Mouse (Mus musculus) ES-E14 (cell line): Measurements from ENCODE around the gene Nccrp1. TPM values are rescaled to one million over a fixed set of nuclear protein-coding genes. Genes with fewer than 3 reads are reported as not detected.
A peak's percentile ranks its signal among the peaks of the same experiment; 100 is the strongest.

Source experiments
- DNase-seq: peaks from one replicate; pipeline ENCODE4 v3.0.0-alpha.2; 2013; ENCODE audit warnings: low read depth, low spot score
- H3K27ac ChIP-seq: 2 replicates; pipeline ENCODE4 v1.5.1; 2012; ENCODE audit warnings: low read depth, mild to moderate bottlenecking, low read length, moderate library complexity, mixed read lengths; ENCODE audit not compliant: poor library complexity, insufficient read depth, severe bottlenecking
- H3K36me3 ChIP-seq: 2 replicates; pipeline ENCODE4 v1.6.1; 2012; ENCODE audit warnings: mild to moderate bottlenecking, low read length, moderate library complexity, mixed read lengths; ENCODE audit not compliant: control insufficient read depth, poor library complexity, insufficient read depth, severe bottlenecking
- H3K4me1 ChIP-seq, 2 experiments: fragments of 150-350 bp in 1 of 2; sonication (generic) in 1 of 2; 2 replicates each; pipeline ENCODE4 v1.6.1; 2012; ENCODE audit warnings: low read length in 2 of 2, mild to moderate bottlenecking in 1 of 2, mixed read lengths in 1 of 2; ENCODE audit not compliant: control insufficient read depth in 2 of 2, insufficient read depth in 2 of 2, poor library complexity in 1 of 2
- H3K4me3 ChIP-seq, 2 experiments: fragments of 150-350 bp in 1 of 2; sonication (generic) in 1 of 2; 2 replicates each; pipeline ENCODE4 v1.5.1; 2012; ENCODE audit warnings: low read length in 2 of 2, low read depth in 1 of 2, mild to moderate bottlenecking in 1 of 2, mixed read lengths in 1 of 2; ENCODE audit not compliant: insufficient read depth in 1 of 2, poor library complexity in 1 of 2, severe bottlenecking in 1 of 2
- H3K9ac ChIP-seq: 2 replicates; pipeline ENCODE4 v1.6.1; 2012; ENCODE audit warnings: low read depth, mild to moderate bottlenecking, low read length, mixed read lengths; ENCODE audit not compliant: poor library complexity, insufficient read depth, severe bottlenecking
- H3K9me3 ChIP-seq: fragments of 150-350 bp; sonication (generic); 2 replicates; pipeline ENCODE4 v1.6.1; 2012; ENCODE audit warnings: low read depth, mild to moderate bottlenecking, low read length; ENCODE audit not compliant: control insufficient read depth, insufficient read depth
- CHD2 ChIP-seq: IDR thresholded peaks from 2 replicates; pipeline ENCODE4 v1.6.1; 2014; ENCODE audit warnings: mild to moderate bottlenecking, low read depth, low read length, inconsistent platforms
- HCFC1 ChIP-seq: IDR thresholded peaks from 2 replicates; pipeline ENCODE4 v1.6.1; 2012; ENCODE audit warnings: low read length, inconsistent platforms, borderline replicate concordance; ENCODE audit not compliant: insufficient read depth
- MAFK ChIP-seq: IDR thresholded peaks from 2 replicates; pipeline ENCODE4 v1.6.1; 2014; ENCODE audit warnings: mild to moderate bottlenecking, low read depth, low read length, inconsistent platforms; ENCODE audit not compliant: insufficient read depth
- ZC3H11A ChIP-seq: IDR thresholded peaks from 2 replicates; pipeline ENCODE4 v1.6.1; 2012; ENCODE audit warnings: low read depth, mild to moderate bottlenecking, inconsistent platforms, low read length, borderline replicate concordance
- ZNF384 ChIP-seq: IDR thresholded peaks from 2 replicates; pipeline ENCODE4 v1.6.1; 2012; ENCODE audit warnings: low read depth, low read length, inconsistent platforms
- in situ Hi-C, 2 experiments: fragments of 600-800 bp; cut with MboI; formaldehyde crosslinking; loops; one replicate each; pipeline ENCODE4 v1.15.1; 2025; ENCODE audit warnings: low sequenced_read_pairs in 2 of 2, inconsistent platforms in 1 of 2; ENCODE audit not compliant: unreplicated experiment in 2 of 2
- total RNA-seq: library from RNA; depleted of rRNA; stranded (reverse); fragments of 300-350 nt; gene quantifications from 2 replicates; pipeline ENCODE4 v1.2.3, GENCODE M21; 2012

Nccrp1 gene
- total RNA-seq, 1 experiment = 0.18 TPM

- in situ Hi-C loops = no loop called here
Measured at GRCm38 (mm10) chr7:28577826-28578542, 30.9 kb upstream of the Nccrp1 start.

DNA sequence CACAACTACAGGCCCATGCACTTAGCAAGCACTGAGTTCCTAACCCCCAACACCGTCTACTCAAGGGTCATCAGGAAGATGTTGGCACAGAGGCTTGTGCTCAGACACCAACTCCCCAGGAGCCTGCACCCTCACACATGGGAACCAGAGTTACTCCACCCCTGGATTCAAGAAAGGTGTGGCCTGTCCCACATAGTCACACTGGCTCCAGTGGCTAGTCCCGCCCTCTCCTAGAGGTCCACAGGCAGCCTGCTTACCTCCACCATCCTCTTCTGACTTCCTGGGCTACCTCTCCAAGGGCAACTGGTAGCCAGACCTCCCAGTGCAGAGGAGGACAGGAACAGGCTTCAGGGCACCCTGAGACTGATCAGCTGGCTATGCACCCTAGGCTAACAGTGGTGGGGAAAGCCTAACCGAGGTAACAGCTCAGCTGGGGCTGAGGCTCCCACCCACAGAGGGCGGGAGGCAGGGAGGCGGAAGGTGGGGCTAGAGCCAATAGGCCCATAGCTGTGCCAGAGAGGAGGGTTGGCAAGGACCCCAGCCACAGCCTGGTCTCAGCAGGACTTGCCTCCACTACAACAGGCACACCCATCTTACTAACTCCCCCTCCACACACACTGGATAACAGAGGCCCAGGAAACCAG is 29.3 kb upstream of the Nccrp1 start:
- Histone ChIP-seq H3K4me1 (peaks cover 29 to 68% of the 10 kb centered on the region in 2 experiments; a peak in 3 of 4 replicates), H3K27ac (no peak overlapping the region), H3K36me3 (peaks cover 7% of the 10 kb centered on the region; the same call in 1 of the 2 replicates), H3K9ac (no peak overlapping the region), H3K4me3 (no peak overlapping the region), H3K9me3 (no peaks in the 10 kb centered on the region)
- in situ Hi-C loops = no loop called here
- DNase-seq = no peak
- TF ChIP-seq ZC3H11A (no peak), ZNF384 (no peak), CHD2 (no peak), HCFC1 (no peak), MAFK (no peak)

More at GRCm38 (mm10) chr7:28577826-28578542, 30.9 kb upstream of the Nccrp1 start:
- TF ChIP-seq HCFC1 = no peak
- no peak for TF ChIP-seq MAFK
- TF ChIP-seq CHD2 = no peak
- TF ChIP-seq ZC3H11A = no peak
- TF ChIP-seq ZNF384 = no peak
- H3K4me1 ChIP-seq = peaks cover 18 to 62% of the 10 kb centered on the region in 2 experiments; a peak in 3 of 4 replicates
- DNase-seq = no peak
- H3K9ac ChIP-seq = no peak overlapping the region
- peak overlapping the region; percentile 2 to 11; a peak in 2 of 4 replicates for H3K4me3 ChIP-seq
- H3K9me3 ChIP-seq = no peaks in the 10 kb centered on the region
- H3K36me3 ChIP-seq = peaks cover 7% of the 10 kb centered on the region; the same call in 1 of the 2 replicates
- peak overlapping the region; percentile 72; the same call in 1 of the 2 replicates for H3K27ac ChIP-seq

GRCm38 (mm10) chr7:28575597-28575996 is 28.5 kb upstream of the Nccrp1 start:
- no peak for DNase-seq
- no peak overlapping the region for H3K4me3 ChIP-seq
- TF ChIP-seq HCFC1 (no peak), ZNF384 (no peak), MAFK (no peak), ZC3H11A (no peak), CHD2 (no peak)
- H3K9me3 ChIP-seq = no peaks in the 10 kb centered on the region
- H3K9ac ChIP-seq = no peak overlapping the region
- no peak overlapping the region for H3K27ac ChIP-seq
- in situ Hi-C loops = no loop called here
- peaks cover 31 to 68% of the 10 kb centered on the region in 2 experiments; a peak in 3 of 4 replicates for H3K4me1 ChIP-seq
- H3K36me3 ChIP-seq = peaks cover 7% of the 10 kb centered on the region; the same call in 1 of the 2 replicates

GRCm38 (mm10) chr7:28573236-28573635 is 26.2 kb upstream of the Nccrp1 start:
- Histone ChIP-seq H3K9ac (no peak overlapping the region), H3K9me3 (no peaks in the 10 kb centered on the region), H3K4me1 (peaks cover 20 to 61% of the 10 kb centered on the region in 2 experiments; a peak in 3 of 4 replicates), H3K27ac (no peak overlapping the region), H3K4me3 (no peak overlapping the region), H3K36me3 (peaks cover 7% of the 10 kb centered on the region; the same call in 1 of the 2 replicates)
- DNase-seq = no peak
- TF ChIP-seq ZC3H11A (no peak), MAFK (no peak), ZNF384 (no peak), CHD2 (no peak), HCFC1 (no peak)
- in situ Hi-C loops = no loop called here
